Mouse (Mus musculus) kidney, adult 8-10 months (tissue): ENCODE data around the gene Lrrtm4.

Experiments
- DNase-seq, 2 experiments: peaks; one replicate each; pipeline ENCODE4 v3.0.0; 2022

Gene Lrrtm4

GRCm38 (mm10) chr6:80750769-80751168 is 732.1 kb downstream of the Lrrtm4 start:
- DNase-seq: no peak

- no peak for DNase-seq
These were observed 742.0 kb downstream of the Lrrtm4 start for GRCm38 (mm10) chr6:80760641-80761204.

- peak in 1 of 2 experiments; percentile 15 for DNase-seq
These were observed 767.6 kb downstream of the Lrrtm4 start for GRCm38 (mm10) chr6:80786282-80786681.

- DNase-seq: peak in 1 of 2 experiments; percentile 1
These were observed 805.1 kb downstream of the Lrrtm4 start for GRCm38 (mm10) chr6:80823753-80824152.

GRCm38 (mm10) chr6:80839784-80840183 is 821.1 kb downstream of the Lrrtm4 start:
- no peak for DNase-seq

- DNase-seq: no peak
These were observed 826.6 kb downstream of the Lrrtm4 start for GRCm38 (mm10) chr6:80845294-80845693.

GRCm38 (mm10) chr6:80856910-80857543 is 838.4 kb downstream of the Lrrtm4 start:
- DNase-seq: no peak
